Mouse (Mus musculus): ENCODE measurements around the gene Zfp473. TPM values are rescaled to one million over a fixed set of nuclear protein-coding genes. Genes with fewer than 3 reads are reported as not detected.

The Zfp473 gene
- polyA plus RNA-seq, 1 experiment, result 0.11 TPM

DNA sequence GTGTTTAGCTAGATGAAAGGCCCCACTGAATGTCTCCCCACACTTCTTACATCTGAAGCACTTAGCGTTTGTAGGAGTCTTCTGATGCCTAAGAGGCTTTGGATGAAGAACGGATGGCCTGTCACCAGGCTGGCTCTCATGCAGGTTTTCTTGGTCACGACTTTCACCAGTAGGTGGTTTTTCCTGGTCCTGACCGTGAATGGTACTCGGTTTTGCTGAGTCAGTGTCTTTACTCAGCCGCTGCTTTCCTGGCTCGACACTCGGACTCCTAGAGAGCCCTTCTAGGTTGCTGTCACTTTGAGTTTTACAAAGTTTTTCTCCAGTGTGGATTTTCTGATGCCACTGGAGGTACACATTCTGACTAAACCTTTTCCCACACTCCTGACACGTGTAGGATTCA, 17.1 kb downstream of the Zfp473 start:
- TF ChIP-seq GATA1 (IDR thresholded peaks at IDR 0.05; ENCODE audit: low read length), result no peak

DNA sequence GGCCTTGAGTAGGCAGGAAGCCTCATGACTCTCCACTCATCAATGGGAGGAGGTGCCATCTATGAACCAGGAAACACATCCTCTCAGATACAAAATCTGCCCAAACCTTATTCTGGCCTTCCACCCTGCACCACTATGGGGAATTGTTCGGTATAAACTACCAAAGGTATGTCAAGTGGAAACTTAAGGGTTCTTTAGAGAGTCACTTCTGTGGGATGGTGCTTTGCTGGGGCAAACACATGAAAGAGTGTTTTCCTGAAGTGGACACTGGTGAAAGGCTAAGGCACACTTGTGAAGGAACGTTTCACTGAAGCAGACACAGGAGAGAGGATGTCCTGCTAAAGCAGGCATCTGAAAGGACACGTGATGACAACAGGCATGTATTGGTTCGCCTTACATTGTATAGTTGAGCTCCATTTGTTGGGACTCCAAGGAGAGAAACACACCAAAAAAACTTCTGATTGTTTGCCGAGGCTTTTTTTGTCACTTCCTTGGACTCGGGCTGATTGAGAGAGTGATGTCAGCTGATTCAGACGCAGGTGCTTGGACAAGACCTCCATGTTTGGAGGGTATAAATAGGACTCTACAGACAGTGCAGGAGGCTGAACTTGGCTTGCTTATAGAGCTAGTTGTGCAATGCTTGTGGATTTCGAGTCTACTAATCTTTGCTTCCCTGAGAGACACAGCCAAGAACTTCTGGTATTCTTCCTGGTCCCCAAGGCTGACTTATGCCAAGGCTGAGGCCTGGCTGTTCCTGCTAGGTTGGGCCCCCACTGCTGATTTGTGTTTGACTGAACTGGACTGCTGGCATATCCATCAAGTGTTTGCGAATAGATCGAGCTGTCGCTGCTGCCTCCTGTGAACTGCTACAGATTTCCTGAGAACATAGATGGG, 22.5 kb downstream of the Zfp473 start:
- TF ChIP-seq GATA1 (IDR thresholded peaks at IDR 0.05; ENCODE audit: low read length), result no peak

DNA sequence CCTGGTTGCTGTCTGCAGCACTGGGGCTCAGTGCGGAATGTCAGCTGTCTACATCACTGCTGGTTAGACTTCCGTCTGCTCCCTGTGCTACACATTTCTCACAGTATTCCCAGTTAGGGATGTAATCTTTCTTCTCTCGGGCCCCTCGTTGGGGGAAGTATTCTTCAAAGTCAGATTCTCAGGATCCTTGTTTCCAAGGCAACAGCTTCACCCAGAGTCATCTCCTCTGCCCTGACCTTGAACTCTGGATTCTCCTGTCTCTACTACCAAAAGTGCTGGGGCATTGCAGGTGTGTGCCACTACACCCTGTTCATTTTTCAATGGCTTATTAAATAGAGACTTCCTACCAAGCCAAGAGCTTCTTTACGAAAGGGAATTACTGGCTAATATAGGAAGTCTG, 23.7 kb downstream of the Zfp473 start:
- TF ChIP-seq GATA1 (IDR thresholded peaks at IDR 0.05; ENCODE audit: low read length), result no peak

DNA sequence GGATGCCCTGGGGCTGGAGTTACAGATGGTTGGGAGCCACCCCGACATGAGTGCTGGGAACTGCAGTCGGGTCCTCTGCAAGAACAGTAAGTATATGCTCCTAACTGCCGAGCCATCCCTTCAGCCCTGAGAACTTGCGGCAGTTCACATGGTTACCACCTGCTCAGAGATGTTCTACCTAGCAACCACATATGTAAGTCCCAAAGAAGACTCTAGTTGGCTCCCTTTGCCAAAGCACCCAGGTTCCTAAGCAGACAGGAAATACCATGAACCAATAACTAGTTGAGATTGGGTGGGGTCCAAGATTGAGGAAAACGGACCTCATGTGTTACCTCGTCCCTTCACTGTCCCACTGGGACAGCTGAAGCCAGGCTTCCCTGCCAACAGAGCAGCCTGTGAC, 24.5 kb downstream of the Zfp473 start:
- no peak for TF ChIP-seq GATA1 (IDR thresholded peaks at IDR 0.05; ENCODE audit: low read length)

DNA sequence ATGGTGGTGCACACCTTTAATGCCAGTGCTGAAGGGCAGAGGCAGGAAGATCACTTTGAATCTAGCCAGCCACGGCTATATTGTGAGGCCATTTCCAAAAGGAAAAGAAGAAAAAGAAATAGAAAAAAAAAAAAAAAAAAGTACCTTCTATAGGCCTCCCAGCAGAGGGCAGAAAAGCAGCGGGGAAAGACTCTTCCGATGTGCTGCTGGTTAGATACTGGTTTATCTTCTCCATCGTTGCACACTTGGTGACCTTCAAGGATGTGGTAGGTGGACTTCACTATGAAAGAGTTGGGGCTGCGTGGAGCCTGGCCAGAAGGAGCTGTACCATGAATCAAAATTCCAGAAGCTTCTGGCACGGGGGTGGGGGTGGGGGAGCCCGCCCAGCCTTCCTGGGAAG, 26.5 kb downstream of the Zfp473 start:
- TF ChIP-seq GATA1 (IDR thresholded peaks at IDR 0.05; ENCODE audit: low read length), result no peak

DNA sequence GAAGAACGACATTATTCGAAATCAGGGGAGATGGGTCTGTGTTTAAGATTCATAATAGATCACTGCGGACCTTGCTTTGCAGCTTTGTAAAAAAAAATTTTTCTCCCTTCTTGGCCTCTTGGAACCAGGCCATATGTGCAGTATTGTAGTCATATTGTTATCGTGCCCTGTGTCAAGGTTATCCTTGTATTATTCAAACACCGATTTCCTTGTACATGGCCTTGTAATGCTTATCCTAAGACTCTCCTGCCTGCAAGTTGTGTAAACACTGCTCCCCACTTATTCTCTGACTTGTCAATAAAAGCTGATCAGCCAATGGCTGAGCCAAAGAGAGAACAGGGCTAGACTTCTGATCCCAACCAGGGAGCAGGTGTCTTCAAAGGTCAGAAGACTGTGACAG, 28.8 kb downstream of the Zfp473 start:
- no peak for TF ChIP-seq GATA1 (IDR thresholded peaks at IDR 0.05; ENCODE audit: low read length)

DNA sequence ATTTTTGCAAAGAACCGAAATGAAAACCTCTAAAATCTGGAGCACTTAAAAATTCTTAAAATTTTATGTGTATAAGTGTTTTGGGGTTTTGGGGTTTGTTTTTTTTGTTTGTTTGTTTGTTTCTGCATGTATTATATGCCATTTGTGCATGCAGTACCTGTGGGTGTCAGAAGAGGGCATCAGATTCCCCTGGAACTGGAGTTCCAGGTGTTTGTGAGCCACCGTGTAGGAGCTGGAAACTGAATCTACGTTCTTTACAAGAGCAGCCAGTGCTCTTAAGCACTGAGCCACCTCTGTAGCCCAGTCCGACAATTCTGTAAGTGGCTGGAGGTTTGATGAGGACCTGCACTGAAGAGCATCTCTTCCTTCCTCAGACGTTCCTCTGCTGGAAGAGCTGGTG, 41.0 kb downstream of the Zfp473 start:
- TF ChIP-seq GATA1 (IDR thresholded peaks at IDR 0.05; ENCODE audit: low read length), result no peak

DNA sequence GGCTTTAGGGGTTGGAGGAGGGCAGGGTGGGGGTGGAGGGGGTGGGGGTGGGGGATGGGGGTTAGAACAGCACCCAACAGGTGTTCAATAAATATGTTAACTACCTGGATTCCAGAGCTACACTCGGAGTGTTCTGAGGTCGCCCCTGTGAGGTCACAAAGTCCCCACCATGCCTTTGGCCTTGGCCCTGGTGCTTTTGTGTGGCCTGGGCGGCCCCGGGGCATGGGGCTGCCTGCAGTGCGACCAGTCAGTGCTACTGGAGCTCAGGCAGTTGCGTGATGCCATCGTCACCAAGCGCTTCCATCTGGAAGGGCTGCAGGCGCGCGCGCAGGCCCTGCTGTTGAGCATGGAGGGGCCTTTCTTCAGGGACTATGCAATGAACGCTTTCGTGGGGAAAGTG, 42.3 kb downstream of the Zfp473 start, which contains the start of gene Izumo2:
Gene Izumo2, plus strand, starts transcription at position 169 of the 400 bp plus-strand sequence.
- TF ChIP-seq GATA1 (IDR thresholded peaks at IDR 0.05; ENCODE audit: low read length), result no peak

DNA sequence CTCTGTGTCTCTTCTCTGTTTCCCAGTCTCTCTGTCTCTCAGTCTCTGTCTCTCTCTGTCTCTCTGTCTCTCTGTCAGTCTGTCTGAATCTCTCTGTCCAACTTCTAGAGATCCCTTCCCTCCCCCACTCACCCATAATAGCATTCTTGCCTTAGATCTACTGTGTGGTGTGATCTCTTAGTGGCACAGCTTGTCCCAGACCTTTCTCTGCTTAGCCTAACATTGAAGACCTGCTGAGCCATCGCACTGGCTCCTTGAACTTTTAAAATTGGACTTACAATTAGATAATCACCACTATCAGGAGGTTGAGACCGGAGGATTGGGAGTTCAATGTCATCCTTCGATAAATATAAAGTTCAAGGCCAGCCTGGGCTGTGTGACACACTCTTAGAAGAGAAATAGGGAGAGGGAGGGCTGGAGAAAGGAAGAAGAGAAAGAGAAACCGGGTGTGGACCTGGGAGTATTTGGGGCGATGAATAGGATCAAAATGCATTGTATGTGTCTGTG, 43.6 kb downstream of the Zfp473 start:
- TF ChIP-seq GATA1 (IDR thresholded peaks at IDR 0.05; ENCODE audit: low read length), result no peak

DNA sequence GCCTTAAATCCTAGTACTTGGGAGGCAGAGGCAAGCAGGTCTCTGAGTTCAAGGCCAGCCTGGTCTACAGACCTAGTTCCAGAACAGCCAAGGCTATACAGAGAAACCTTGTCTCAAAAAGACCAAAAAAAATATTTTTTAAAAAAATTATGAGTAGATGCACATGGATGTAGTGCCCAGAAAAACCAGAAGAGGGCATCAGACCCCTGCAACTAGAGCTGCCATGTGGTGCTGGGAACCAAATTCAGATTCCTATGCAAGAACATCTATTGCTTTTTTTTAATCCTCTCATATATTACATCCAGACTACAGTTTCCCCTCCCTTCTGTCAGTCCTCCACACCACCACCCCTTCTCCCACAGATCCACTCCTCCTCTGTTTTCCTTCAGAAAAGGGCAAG, 44.5 kb downstream of the Zfp473 start:
- TF ChIP-seq GATA1 (IDR thresholded peaks at IDR 0.05; ENCODE audit: low read length), result no peak

DNA sequence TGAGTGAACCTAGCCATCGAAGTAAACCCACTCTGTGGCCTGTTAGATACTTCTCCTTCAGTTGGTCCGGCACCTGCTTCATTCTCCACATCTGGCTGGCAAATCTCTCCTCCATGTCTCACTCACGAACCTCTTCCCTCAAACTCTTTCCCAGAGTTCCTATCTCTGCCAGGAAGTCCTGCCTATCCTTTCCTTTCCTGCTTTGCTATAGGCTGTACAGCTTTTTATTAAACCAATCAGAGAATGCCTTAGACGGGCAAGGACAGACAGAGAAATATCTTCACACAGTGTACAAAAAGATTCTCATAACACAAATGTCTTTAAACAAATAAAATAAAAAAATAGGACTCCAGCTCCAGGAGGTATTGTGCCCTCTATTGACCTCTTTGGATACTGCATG, 45.8 kb downstream of the Zfp473 start:
- no peak for TF ChIP-seq GATA1 (IDR thresholded peaks at IDR 0.05; ENCODE audit: low read length)

DNA sequence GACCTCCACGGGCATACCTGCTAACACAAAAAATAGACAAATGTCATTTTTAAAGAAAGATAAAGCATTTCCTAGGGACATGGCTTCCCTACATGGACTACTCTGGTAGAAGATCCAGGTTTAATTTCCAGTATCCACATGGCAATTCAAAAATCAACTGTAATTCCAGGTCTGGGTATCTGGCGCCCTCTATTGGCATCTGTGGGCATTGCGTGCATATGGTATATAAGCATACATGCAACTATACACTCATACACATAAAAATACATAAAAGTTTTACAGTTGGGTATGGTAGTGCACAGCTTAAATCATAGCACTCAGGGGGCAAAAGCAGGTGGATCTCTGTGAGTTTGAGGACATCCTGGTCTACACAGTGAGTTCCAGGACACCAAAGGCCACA, 46.5 kb downstream of the Zfp473 start:
- no peak for TF ChIP-seq GATA1 (IDR thresholded peaks at IDR 0.05; ENCODE audit: low read length)

DNA sequence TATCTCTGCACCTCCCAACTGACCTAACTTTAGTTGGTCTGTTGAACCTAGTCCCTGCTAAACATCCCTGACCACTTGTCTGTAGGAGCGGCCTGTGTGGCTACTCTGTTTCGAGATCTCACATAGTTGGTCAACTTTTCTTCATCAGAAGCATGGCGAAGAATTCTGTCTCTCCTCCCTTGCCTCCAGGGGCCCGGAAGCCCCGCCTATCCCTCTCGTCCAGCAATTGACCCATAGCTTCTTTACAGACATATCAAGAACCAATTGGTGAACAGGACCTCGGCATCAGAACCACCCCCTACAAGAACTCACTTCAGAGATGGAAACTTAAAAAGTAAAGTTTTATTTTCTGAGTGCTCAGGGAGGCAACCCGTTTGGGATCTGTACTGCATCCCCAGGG, 47.9 kb downstream of the Zfp473 start:
- no peak for TF ChIP-seq GATA1 (IDR thresholded peaks at IDR 0.05; ENCODE audit: low read length)

DNA sequence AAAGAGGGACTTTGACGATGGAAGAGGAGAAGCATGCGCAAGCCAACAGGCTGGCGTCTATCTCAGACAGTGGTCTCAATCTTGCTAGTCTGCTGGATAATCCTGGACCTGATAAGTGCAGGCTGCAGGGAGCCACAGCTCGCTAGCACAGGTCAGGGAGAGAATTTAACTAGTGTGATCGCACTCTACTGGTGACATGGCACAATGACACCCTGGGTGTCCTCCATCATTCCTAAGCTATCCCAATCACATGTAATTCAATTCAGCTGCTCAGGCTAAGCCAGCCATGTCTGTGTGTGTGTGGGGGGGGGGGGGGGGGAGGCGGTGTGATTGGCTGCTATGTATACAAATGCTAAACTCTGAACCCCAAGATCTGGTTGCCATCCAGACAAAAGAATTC, 48.9 kb downstream of the Zfp473 start:
- TF ChIP-seq GATA1 (IDR thresholded peaks at IDR 0.05; ENCODE audit: low read length), result no peak

DNA sequence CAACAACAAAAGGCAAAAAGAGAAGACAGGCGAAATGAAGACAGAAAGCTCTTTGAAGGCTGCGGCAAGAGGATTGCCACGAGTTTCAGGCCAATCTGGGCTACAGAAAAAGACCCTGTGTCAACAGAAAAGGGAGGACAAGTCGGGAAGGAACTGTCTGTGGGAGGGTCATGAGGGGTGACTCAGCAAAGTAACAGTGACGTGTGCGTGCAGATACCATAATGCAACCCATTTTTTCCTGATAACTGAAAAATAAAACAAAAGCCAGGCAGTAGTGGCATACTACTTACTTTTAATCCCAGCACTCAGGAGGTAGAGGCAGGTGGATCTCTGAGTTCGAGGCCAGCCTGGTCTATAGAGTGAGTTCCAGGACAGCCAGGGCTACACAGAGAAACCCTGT, 52.9 kb downstream of the Zfp473 start:
- TF ChIP-seq GATA1 (IDR thresholded peaks at IDR 0.05; ENCODE audit: low read length), result no peak

DNA sequence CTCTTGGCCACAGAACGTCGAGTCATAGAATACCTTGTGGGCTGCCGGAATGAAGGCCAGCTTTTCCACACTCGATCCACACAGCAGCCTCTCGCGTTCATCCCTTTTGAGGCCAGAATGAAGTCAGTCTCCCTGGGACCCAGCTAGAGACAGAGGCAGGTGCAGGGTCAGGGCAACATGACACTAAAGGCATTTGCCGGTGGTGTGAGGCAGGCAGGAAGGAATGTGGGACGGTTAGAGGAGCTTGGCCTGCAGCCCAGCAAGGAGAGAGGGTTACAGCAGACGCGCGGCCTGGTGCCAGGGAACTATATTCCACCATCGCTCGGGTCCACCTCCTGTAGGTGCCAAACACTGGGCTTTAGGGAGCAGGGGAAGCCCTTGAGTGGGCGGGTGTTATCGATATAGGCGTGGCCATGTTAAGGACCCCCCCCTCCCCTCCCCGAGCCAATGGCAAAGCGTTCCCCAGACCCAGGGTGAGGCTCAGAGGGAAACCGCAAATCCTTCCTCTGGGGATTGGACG, 53.6 kb downstream of the Zfp473 start:
- no peak for TF ChIP-seq GATA1 (IDR thresholded peaks at IDR 0.05; ENCODE audit: low read length)

DNA sequence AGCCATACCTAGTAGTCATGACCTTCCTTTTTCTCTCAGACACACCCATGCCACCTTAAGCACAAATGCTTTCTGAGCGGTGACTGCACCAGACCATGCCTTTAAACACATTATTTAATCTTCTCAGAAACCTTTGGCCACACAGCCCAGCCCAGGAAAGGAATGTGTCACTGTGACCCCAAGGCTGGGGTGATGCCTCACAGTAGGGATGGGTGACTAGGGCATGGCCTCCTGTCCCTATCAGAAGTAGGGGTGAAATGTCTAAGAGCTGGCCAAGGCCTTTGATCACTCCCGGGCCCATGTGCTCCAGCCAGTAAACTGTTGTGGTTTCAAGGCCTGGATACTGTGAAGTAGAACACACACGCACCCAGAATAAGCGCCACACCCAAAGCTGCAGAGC, 55.6 kb downstream of the Zfp473 start:
- TF ChIP-seq GATA1 (IDR thresholded peaks at IDR 0.05; ENCODE audit: low read length), result no peak

All from G1E-ER4 (cell line).